Mouse (Mus musculus) adrenal gland, postnatal 36 days (tissue): ENCODE results near the gene Galm. TPM values are rescaled to one million over a fixed set of nuclear protein-coding genes. Genes with fewer than 3 reads are reported as not detected.

ENCODE experiments used
- DNase-seq, 2 experiments: peaks; one replicate each; pipeline ENCODE4 v3.0.0; 2021; ENCODE audit warnings: mixed read lengths in 1 of 2
- long read RNA-seq, 2 experiments: library from polyadenylated mRNA; stranded (forward); transcript quantifications; one replicate each; pipeline ENCODE4 v2.0.0; 2021; ENCODE audit warnings: borderline sequencing depth in 2 of 2
- total RNA-seq, 2 experiments: library from RNA; stranded (reverse); gene quantifications; 2 replicates each; pipeline ENCODE4 v1.2.3; 2021

The Galm gene
- total RNA-seq: 10 to 100 TPM; 13.9 to 19.8 TPM
- long read RNA-seq, experiment 1, transcript Galm-201 (7 exons, 2,314 nt): major isoform, 19 of 23 reads
- long read RNA-seq, experiment 1, partial matches to known transcripts: 0 of 23 reads
- long read RNA-seq, experiment 1, other reads (novel, unspliced or antisense): 4 of 23 reads
- long read RNA-seq, experiment 2, partial matches to known transcripts: 0 of 3 reads
- long read RNA-seq, experiment 2, other reads (novel, unspliced or antisense): 0 of 3 reads

- DNase-seq: peak; percentile 70 to 81
Measured at GRCm38 (mm10) chr17:80127331-80128251, at the start of gene Galm. TSS of gene Galm (plus strand) at chr17:80127471.

- peak; percentile 30 to 37 for DNase-seq
Measured at GRCm38 (mm10) chr17:80078726-80079125, 48.5 kb upstream of the Galm start.

GRCm38 (mm10) chr17:80083223-80083622, 44.0 kb upstream of the Galm start:
- DNase-seq: no peak

- DNase-seq: no peak
Measured at GRCm38 (mm10) chr17:80084424-80084823, 42.8 kb upstream of the Galm start.

- DNase-seq: no peak
Measured at GRCm38 (mm10) chr17:80086591-80086990, 40.7 kb upstream of the Galm start.

- no peak for DNase-seq
Measured at GRCm38 (mm10) chr17:80088168-80088567, 39.1 kb upstream of the Galm start.

- DNase-seq: peak; percentile 26 to 53
Measured at GRCm38 (mm10) chr17:80090551-80090950, 36.7 kb upstream of the Galm start.

- no peak for DNase-seq
Measured at GRCm38 (mm10) chr17:80091879-80092549, 35.3 kb upstream of the Galm start.

GRCm38 (mm10) chr17:80095254-80095899, 31.9 kb upstream of the Galm start:
- DNase-seq: no peak

GRCm38 (mm10) chr17:80096043-80096719, 31.1 kb upstream of the Galm start:
- DNase-seq: peak; percentile 68 to 71

GRCm38 (mm10) chr17:80096720-80097114, 30.6 kb upstream of the Galm start:
- DNase-seq: no peak

GRCm38 (mm10) chr17:80097221-80097620, 30.1 kb upstream of the Galm start:
- DNase-seq: no peak

- no peak for DNase-seq
Measured at GRCm38 (mm10) chr17:80099823-80100222, 27.4 kb upstream of the Galm start.

- no peak for DNase-seq
Measured at GRCm38 (mm10) chr17:80105348-80105978, 21.8 kb upstream of the Galm start.

GRCm38 (mm10) chr17:80112665-80113305, 14.5 kb upstream of the Galm start:
- peak in 1 of 2 experiments; percentile 28 for DNase-seq

GRCm38 (mm10) chr17:80113468-80113867, 13.8 kb upstream of the Galm start:
- DNase-seq: no peak

- DNase-seq: no peak
Measured at GRCm38 (mm10) chr17:80120396-80120795, 6.9 kb upstream of the Galm start.

GRCm38 (mm10) chr17:80121833-80122232, 5.4 kb upstream of the Galm start:
- no peak for DNase-seq

GRCm38 (mm10) chr17:80124985-80125750, 2.1 kb upstream of the Galm start:
- DNase-seq: no peak

GRCm38 (mm10) chr17:80126166-80126565, 1.1 kb upstream of the Galm start:
- DNase-seq: no peak
